27 mouse cellular contexts compared by ENCODE assay signal in genomic region chr17:12700373-12700772, GRCm38 (mm10). TPM values are rescaled to one million over a fixed set of nuclear protein-coding genes. Genes with fewer than 3 reads are reported as not detected.
DNase-seq lines count a peak whose midpoint lies in the region; ATAC-seq and TF ChIP-seq lines count a peak whose summit lies in the region.
"Had no signal": no experiment of that assay in that cellular context is flagged by ENCODE, and none has a peak within 500 bp of the region (broad histone marks: within the 10 kb centered on the region; RNA-seq: fewer than 3 reads in every experiment).

No protein-coding gene starts in this region.

- H3K4me2 ChIP-seq in heart, embryonic 11.5 days: no peak overlapping the region
- no peak overlapping the region for H3K4me2 ChIP-seq in liver, embryonic 14.5 days (ENCODE audit: low read depth)
- H3K4me2 ChIP-seq in liver, embryonic 11.5 days: no peak overlapping the region
- no peak overlapping the region for H3K4me2 ChIP-seq in intestine, embryonic 16.5 days (ENCODE audit: low read depth, low read length)
- H3K4me2 ChIP-seq in stomach, embryonic 16.5 days (ENCODE audit: low read depth, low read length): no peak overlapping the region
- no peak overlapping the region for H3K4me2 ChIP-seq in hindbrain, embryonic 12.5 days (replicated peaks)
- H3K4me2 ChIP-seq: embryonic facial prominence, embryonic 15.5 days; forebrain, embryonic 15.5 days; heart, embryonic 13.5 days; hindbrain, embryonic 13.5 days had no signal

- H3K4me1 ChIP-seq in heart, embryonic 11.5 days (ENCODE audit: control insufficient read depth, insufficient read depth, low read length): no peaks in the 10 kb centered on the region
- no peaks in the 10 kb centered on the region for H3K4me1 ChIP-seq in liver, embryonic 14.5 days (replicated peaks; ENCODE audit: control insufficient read depth in 2 of 2, insufficient read depth in 2 of 2, low read length in 1 of 2)
- no peaks in the 10 kb centered on the region for H3K4me1 ChIP-seq in liver, embryonic 11.5 days (replicated peaks; ENCODE audit: control insufficient read depth, insufficient read depth, low read length)
- H3K4me1 ChIP-seq in intestine, embryonic 16.5 days (ENCODE audit: control insufficient read depth, insufficient read depth, low read length): peaks cover 10% of the 10 kb centered on the region
- no peaks in the 10 kb centered on the region for H3K4me1 ChIP-seq in stomach, embryonic 16.5 days (ENCODE audit: control insufficient read depth, insufficient read depth, low read length)
- no peaks in the 10 kb centered on the region for H3K4me1 ChIP-seq in hindbrain, embryonic 12.5 days
- H3K4me1 ChIP-seq: embryonic facial prominence, embryonic 15.5 days; forebrain, embryonic 10.5 days; forebrain, embryonic 15.5 days; hindbrain, embryonic 13.5 days had no signal

- intact Hi-C loops in heart, postnatal 14 days (cut with DNase I): no loop called here

- DNase-seq in heart, postnatal 14 days: no peak
- DNase-seq in liver, embryonic 14.5 days (ENCODE audit: low read depth in 3 of 3, low spot score in 3 of 3): no peak
- DNase-seq in liver, embryonic 11.5 days (ENCODE audit: low spot score): no peak
- no peak for DNase-seq in gastrocnemius, adult 18-20 months (ENCODE audit: low spot score)
- DNase-seq: adrenal gland, postnatal 10 days; B cell, adult 2 months; cerebellum, adult 11 months; cerebellum, adult 8-10 months; cerebellum, postnatal 14 days; embryo, embryonic 11 days; gastrocnemius, postnatal 14 days; heart, postnatal 4 days had no signal

- H3K27ac ChIP-seq in heart, embryonic 11.5 days (ENCODE audit: low read depth, low read length): no peak overlapping the region
- no peak overlapping the region for H3K27ac ChIP-seq in liver, embryonic 14.5 days
- no peak overlapping the region for H3K27ac ChIP-seq in liver, embryonic 11.5 days (ENCODE audit: low read depth, low read length)
- peak overlapping the region; percentile 68 for H3K27ac ChIP-seq in intestine, embryonic 16.5 days (ENCODE audit: low read length)
- H3K27ac ChIP-seq in stomach, embryonic 16.5 days (ENCODE audit: low read length): no peak overlapping the region
- no peak overlapping the region for H3K27ac ChIP-seq in hindbrain, embryonic 12.5 days
- H3K27ac ChIP-seq: embryonic facial prominence, embryonic 15.5 days; forebrain, embryonic 10.5 days; forebrain, embryonic 15.5 days; heart, embryonic 13.5 days; hindbrain, embryonic 13.5 days had no signal

- no peak for TF ChIP-seq CTCF in liver, embryonic 14.5 days (IDR thresholded peaks at IDR 0.05; ENCODE audit: low read depth)

- H3K36me3 ChIP-seq in heart, embryonic 11.5 days (ENCODE audit: control insufficient read depth, insufficient read depth, low read length): peaks cover 68% of the 10 kb centered on the region
- H3K36me3 ChIP-seq in liver, embryonic 14.5 days (replicated peaks; ENCODE audit: control insufficient read depth, insufficient read depth, low read depth): no peaks in the 10 kb centered on the region; the same call in 1 of the 2 replicates
- H3K36me3 ChIP-seq in liver, embryonic 11.5 days (ENCODE audit: control insufficient read depth, insufficient read depth, low read length): peaks cover 46% of the 10 kb centered on the region
- peaks cover 12% of the 10 kb centered on the region for H3K36me3 ChIP-seq in intestine, embryonic 16.5 days (ENCODE audit: control insufficient read depth, insufficient read depth, low read length)
- 0 out of 2 replicates have a peak, but pooled peaks cover 11% of the 10 kb centered on the region for H3K36me3 ChIP-seq in stomach, embryonic 16.5 days (ENCODE audit: control insufficient read depth, insufficient read depth, low read length)
- H3K36me3 ChIP-seq in hindbrain, embryonic 12.5 days: peaks cover 98% of the 10 kb centered on the region

- TF ChIP-seq EP300 in liver, embryonic 14.5 days (IDR thresholded peaks at IDR 0.05; ENCODE audit: low read depth): no peak

- no peaks in the 10 kb centered on the region for H3K9me3 ChIP-seq in heart, embryonic 11.5 days (replicated peaks; ENCODE audit: control insufficient read depth, low read length)
- no peaks in the 10 kb centered on the region for H3K9me3 ChIP-seq in liver, embryonic 14.5 days (ENCODE audit: control insufficient read depth, low read length)
- H3K9me3 ChIP-seq in liver, embryonic 11.5 days (ENCODE audit: control insufficient read depth, low read length): no peaks in the 10 kb centered on the region
- no peaks in the 10 kb centered on the region for H3K9me3 ChIP-seq in intestine, embryonic 16.5 days (ENCODE audit: control insufficient read depth, low read length)
- no peaks in the 10 kb centered on the region for H3K9me3 ChIP-seq in stomach, embryonic 16.5 days (replicated peaks; ENCODE audit: control insufficient read depth, low read length)
- 0 out of 2 replicates have a peak, but pooled peaks cover 2% of the 10 kb centered on the region for H3K9me3 ChIP-seq in hindbrain, embryonic 12.5 days (replicated peaks)
- H3K9me3 ChIP-seq: embryonic facial prominence, embryonic 15.5 days; forebrain, embryonic 10.5 days; forebrain, embryonic 15.5 days; G1E; heart, embryonic 13.5 days; hindbrain, embryonic 13.5 days had no signal

- no peaks in the 10 kb centered on the region for H3K27me3 ChIP-seq in heart, embryonic 11.5 days (ENCODE audit: control insufficient read depth, insufficient read depth, low read length)
- no peaks in the 10 kb centered on the region for H3K27me3 ChIP-seq in liver, embryonic 14.5 days (ENCODE audit: control insufficient read depth, insufficient read depth, low read length)
- no peaks in the 10 kb centered on the region for H3K27me3 ChIP-seq in liver, embryonic 11.5 days (replicated peaks; ENCODE audit: control insufficient read depth, insufficient read depth, low read length)
- H3K27me3 ChIP-seq in intestine, embryonic 16.5 days (replicated peaks; ENCODE audit: control insufficient read depth, insufficient read depth, low read length): no peaks in the 10 kb centered on the region
- H3K27me3 ChIP-seq in stomach, embryonic 16.5 days (ENCODE audit: control insufficient read depth, insufficient read depth, low read length): no peaks in the 10 kb centered on the region
- no peaks in the 10 kb centered on the region for H3K27me3 ChIP-seq in hindbrain, embryonic 12.5 days
- H3K27me3 ChIP-seq: embryonic facial prominence, embryonic 15.5 days; forebrain, embryonic 15.5 days; heart, embryonic 13.5 days; hindbrain, embryonic 13.5 days had no signal

- no peak overlapping the region for H3K4me3 ChIP-seq in heart, embryonic 11.5 days (ENCODE audit: low read depth, low read length)
- no peak overlapping the region for H3K4me3 ChIP-seq in liver, embryonic 14.5 days (ENCODE audit: insufficient read depth in 1 of 2, low read depth in 2 of 2, low read length in 2 of 2)
- no peak overlapping the region for H3K4me3 ChIP-seq in liver, embryonic 11.5 days (ENCODE audit: low read depth, low read length)
- H3K4me3 ChIP-seq in intestine, embryonic 16.5 days (ENCODE audit: low read length): no peak overlapping the region
- H3K4me3 ChIP-seq in stomach, embryonic 16.5 days (replicated peaks; ENCODE audit: low read length): no peak overlapping the region
- no peak overlapping the region for H3K4me3 ChIP-seq in hindbrain, embryonic 12.5 days
- H3K4me3 ChIP-seq: embryonic facial prominence, embryonic 15.5 days; erythroblast, embryonic 14.5 days; forebrain, embryonic 10.5 days; forebrain, embryonic 15.5 days; heart, embryonic 13.5 days; hindbrain, embryonic 13.5 days had no signal

- no peak overlapping the region for H3K9ac ChIP-seq in heart, embryonic 11.5 days (ENCODE audit: low read depth, low read length)
- no peak overlapping the region for H3K9ac ChIP-seq in liver, embryonic 14.5 days (replicated peaks)
- no peak overlapping the region for H3K9ac ChIP-seq in liver, embryonic 11.5 days (ENCODE audit: low read depth, low read length)
- 0 out of 2 replicates have a peak overlapping the region, but pooled peaks have one; percentile 7 for H3K9ac ChIP-seq in intestine, embryonic 16.5 days (ENCODE audit: low read depth, low read length)
- no peak overlapping the region for H3K9ac ChIP-seq in stomach, embryonic 16.5 days (ENCODE audit: low read length)
- no peak overlapping the region for H3K9ac ChIP-seq in hindbrain, embryonic 12.5 days
- H3K9ac ChIP-seq: embryonic facial prominence, embryonic 15.5 days; forebrain, embryonic 15.5 days; heart, embryonic 13.5 days; hindbrain, embryonic 13.5 days had no signal

- ATAC-seq in heart, embryonic 11.5 days (replicated peaks; ENCODE audit: insufficient number of reproducible peaks, low FRiP score, low TSS enrichment): 0 out of 2 replicates have a peak, but pooled peaks have one; percentile 15
- peak; percentile 13; the same call in 1 of the 2 replicates for ATAC-seq in liver, embryonic 14.5 days (ENCODE audit: insufficient read depth)
- no peak for ATAC-seq in liver, embryonic 11.5 days (replicated peaks; ENCODE audit: low FRiP score)
- ATAC-seq in intestine, embryonic 16.5 days: peak; percentile 98
- ATAC-seq in stomach, embryonic 16.5 days (ENCODE audit: insufficient read depth, low FRiP score): peak; percentile 62; the same call in 1 of the 2 replicates
- no peak for ATAC-seq in hindbrain, embryonic 12.5 days (ENCODE audit: low FRiP score)
- ATAC-seq: CD4-positive, CD25-positive, alpha-beta regulatory T cell, adult 4 months; forebrain, embryonic 15.5 days had no signal

- WGBS in heart, embryonic 11.5 days (ENCODE audit: insufficient replicate concordance): 91% methylated on average over 6 of the region's 6 CpGs
- 68% methylated on average over 6 of the region's 6 CpGs for WGBS in liver, embryonic 14.5 days (ENCODE audit: insufficient replicate concordance)
- 88% methylated on average over 6 of the region's 6 CpGs for WGBS in liver, embryonic 11.5 days
- 69% methylated on average over 6 of the region's 6 CpGs for WGBS in intestine, embryonic 16.5 days
- WGBS in stomach, embryonic 16.5 days: 88% methylated on average over 6 of the region's 6 CpGs
- WGBS in hindbrain, embryonic 12.5 days: 97% methylated on average over 6 of the region's 6 CpGs

RNA-seq across cellular contexts. Expression of gene Slc22a1, which starts 24.7 kb away (rescaled TPM):
- polyA plus RNA-seq in heart, embryonic 11.5 days (2014; fragmentation: Nextera tagmentation; extraction: Ambion mirVana): 0.82 and 2.1 TPM in 2 replicates
- total RNA-seq in heart, postnatal 14 days (2021): 1 to 10 TPM; 6.5 to 9.0 TPM
- polyA plus RNA-seq in liver, embryonic 14.5 days (2012; rRNA removed): not detected in 2 replicates
- polyA plus RNA-seq in liver, embryonic 14.5 days (2014; fragmentation: Nextera tagmentation; extraction: Ambion mirVana): 0.11 TPM in 1 of 2 replicates, not detected in the other
- 0.10 TPM in 1 of 2 replicates, not detected in the other for polyA plus RNA-seq in liver, embryonic 11.5 days (2014; fragmentation: Nextera tagmentation; extraction: Ambion mirVana)
- polyA plus RNA-seq in intestine, embryonic 16.5 days (2015; fragmentation: Nextera tagmentation; extraction: Ambion mirVana): 0.31 and 0.32 TPM in 2 replicates
- polyA plus RNA-seq in stomach, embryonic 16.5 days (2015; fragmentation: Nextera tagmentation; extraction: Ambion mirVana): 0.96 and 1.2 TPM in 2 replicates
- not detected in 2 replicates for polyA plus RNA-seq in hindbrain, embryonic 12.5 days (2016; fragmentation: Nextera tagmentation; extraction: Ambion mirVana)
- total RNA-seq in gastrocnemius, adult 18-20 months (2021): under 1 TPM in 1 of 2 experiments, not detected in 1; 0.62 TPM
- total RNA-seq: common myeloid progenitor, adult 5-6 weeks; G1E; gastrocnemius, postnatal 14 days had no signal
- polyA plus RNA-seq: brain, embryonic 14.5 days; CD4-positive, CD25-positive, alpha-beta regulatory T cell, adult 4 months; embryonic facial prominence, embryonic 11.5 days; erythroblast, embryonic 14.5 days; forebrain, embryonic 10.5 days; forebrain, embryonic 15.5 days; hindbrain, embryonic 13.5 days had no signal

Comparison
In these comparisons a context has a peak if more than half of its experiments do, and no peak if none do; other contexts are left out.
1. ATAC-seq: peak in heart, embryonic 11.5 days (single experiment), liver, embryonic 14.5 days (single experiment), intestine, embryonic 16.5 days (single experiment) and stomach, embryonic 16.5 days (single experiment); none in liver, embryonic 11.5 days (single experiment) and hindbrain, embryonic 12.5 days (single experiment).